Mouse (Mus musculus): ENCODE data around the gene Itih5. TPM values are rescaled to one million over a fixed set of nuclear protein-coding genes. Genes with fewer than 3 reads are reported as not detected.

Gene Itih5
- polyA plus RNA-seq, 1 experiment from 2014 or later, result 15.6 TPM

DNA sequence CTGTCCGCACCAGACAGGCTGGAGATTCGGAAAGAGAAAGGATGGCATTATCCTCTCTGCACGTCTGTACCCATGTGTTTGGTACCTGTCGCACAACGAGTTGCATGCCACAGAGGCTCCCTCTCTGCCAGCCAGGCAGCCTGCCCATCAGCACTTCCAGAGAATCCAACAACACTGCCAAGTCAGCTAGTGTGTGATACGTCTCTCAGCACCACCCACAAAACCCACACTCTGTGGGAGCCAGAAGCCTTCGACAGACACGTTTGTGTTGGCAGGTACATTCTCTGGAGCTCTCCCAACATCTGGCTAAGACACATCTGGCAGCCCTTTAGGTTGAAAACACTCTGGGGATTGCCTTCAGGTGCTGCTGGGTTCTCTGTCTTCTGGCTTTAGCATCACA is 6.2 kb upstream of the Itih5 start:
- H3K27ac ChIP-seq (ENCODE audit: low read length), result no peak overlapping the region
- H3K9ac ChIP-seq (replicated peaks; ENCODE audit: low read depth, low read length), result no peak overlapping the region
- H3K4me2 ChIP-seq (replicated peaks; ENCODE audit: low read depth, low read length), result no peak overlapping the region
- H3K27me3 ChIP-seq (ENCODE audit: control insufficient read depth, insufficient read depth, low read length), result no peaks in the 10 kb centered on the region
- H3K4me3 ChIP-seq (ENCODE audit: low read depth, low read length), result no peak overlapping the region
- no peaks in the 10 kb centered on the region for H3K9me3 ChIP-seq (ENCODE audit: control insufficient read depth, low read depth, low read length)
- 75% methylated on average over 8 of the region's 8 CpGs for WGBS
- H3K36me3 ChIP-seq (ENCODE audit: control insufficient read depth, insufficient read depth, low read length), result no peaks in the 10 kb centered on the region
- ATAC-seq (ENCODE audit: insufficient number of reproducible peaks, insufficient read depth, low FRiP score, low read depth), result no peak
- H3K4me1 ChIP-seq (ENCODE audit: control insufficient read depth, insufficient read depth, low read length), result no peaks in the 10 kb centered on the region

DNA sequence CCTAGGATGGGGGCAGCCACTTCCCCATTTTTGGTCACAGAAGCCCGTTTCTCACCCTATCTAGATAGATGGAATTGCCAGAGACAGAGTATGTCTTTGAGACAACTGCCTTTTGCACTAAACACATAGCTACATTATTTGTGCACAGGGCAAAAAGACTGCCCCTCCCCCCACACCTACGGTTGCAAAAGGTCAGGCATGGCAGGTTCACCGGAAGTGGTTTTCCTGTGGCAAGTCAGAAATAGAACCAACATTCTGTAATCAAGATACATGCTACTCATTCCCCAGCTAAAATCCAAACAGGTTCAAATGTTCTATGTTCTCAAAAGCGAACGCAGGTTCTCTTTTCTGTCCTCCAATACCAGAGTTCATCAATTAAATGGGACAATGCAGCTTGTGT is 781 bp upstream of the Itih5 start:
- no peak for ATAC-seq (ENCODE audit: insufficient number of reproducible peaks, insufficient read depth, low FRiP score, low read depth)
- WGBS, result 83% methylated on average over 5 of the region's 5 CpGs
- Histone ChIP-seq H3K9me3 (ENCODE audit: control insufficient read depth, low read depth, low read length) (no peaks in the 10 kb centered on the region), H3K36me3 (ENCODE audit: control insufficient read depth, insufficient read depth, low read length) (no peaks in the 10 kb centered on the region), H3K4me2 (replicated peaks; ENCODE audit: low read depth, low read length) (no peak overlapping the region), H3K27ac (ENCODE audit: low read length) (no peak overlapping the region), H3K27me3 (ENCODE audit: control insufficient read depth, insufficient read depth, low read length) (no peaks in the 10 kb centered on the region), H3K9ac (replicated peaks; ENCODE audit: low read depth, low read length) (no peak overlapping the region), H3K4me3 (ENCODE audit: low read depth, low read length) (no peak overlapping the region), H3K4me1 (ENCODE audit: control insufficient read depth, insufficient read depth, low read length) (peaks cover 4% of the 10 kb centered on the region; the same call in 1 of the 2 replicates)

DNA sequence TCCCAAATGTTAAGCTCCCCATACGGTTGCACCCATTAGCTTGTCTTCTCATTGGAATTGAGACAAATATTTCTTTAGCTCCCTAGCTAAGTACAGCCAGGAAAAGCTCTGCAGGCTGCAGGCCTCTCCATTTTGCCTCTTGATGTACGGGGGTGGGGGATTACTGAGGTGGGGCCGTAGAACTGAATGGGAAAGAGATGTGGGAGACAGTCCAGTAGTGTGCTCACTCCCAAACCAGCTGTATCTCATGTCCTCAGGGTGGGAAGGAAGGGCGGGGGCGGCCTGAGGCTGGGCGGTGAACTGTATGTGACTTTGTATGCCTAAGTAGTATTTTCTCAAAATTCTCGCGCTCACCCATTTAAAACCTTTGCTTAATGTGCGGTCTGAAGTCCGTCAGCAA is 3.8 kb downstream of the Itih5 start:
- WGBS, result 78% methylated on average over 10 of the region's 10 CpGs
- Histone ChIP-seq H3K4me1 (ENCODE audit: control insufficient read depth, insufficient read depth, low read length) (peaks cover 4% of the 10 kb centered on the region; the same call in 1 of the 2 replicates), H3K27me3 (ENCODE audit: control insufficient read depth, insufficient read depth, low read length) (no peaks in the 10 kb centered on the region), H3K4me2 (replicated peaks; ENCODE audit: low read depth, low read length) (no peak overlapping the region), H3K27ac (ENCODE audit: low read length) (no peak overlapping the region), H3K36me3 (ENCODE audit: control insufficient read depth, insufficient read depth, low read length) (no peaks in the 10 kb centered on the region), H3K4me3 (ENCODE audit: low read depth, low read length) (no peak overlapping the region), H3K9me3 (ENCODE audit: control insufficient read depth, low read depth, low read length) (no peaks in the 10 kb centered on the region), H3K9ac (replicated peaks; ENCODE audit: low read depth, low read length) (no peak overlapping the region)
- ATAC-seq (ENCODE audit: insufficient number of reproducible peaks, insufficient read depth, low FRiP score, low read depth), result no peak

DNA sequence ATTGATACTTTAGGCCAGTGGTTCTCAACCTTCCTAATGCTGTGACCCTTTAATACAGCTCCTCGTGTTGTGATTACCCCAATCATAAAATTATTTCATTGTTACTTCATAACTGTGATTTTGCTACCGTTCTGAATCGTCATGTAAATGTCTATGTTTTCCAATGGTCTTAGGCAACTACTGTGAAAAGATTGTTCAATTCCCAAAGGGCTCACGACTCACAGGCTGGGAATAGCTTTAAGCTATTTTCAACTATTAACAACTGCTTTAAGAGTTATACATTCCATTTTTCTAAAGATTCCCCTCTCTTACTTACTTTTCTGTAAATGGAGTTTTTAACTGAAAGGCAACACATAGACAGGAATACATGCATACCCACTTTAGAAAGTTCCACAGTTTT is 8.6 kb downstream of the Itih5 start:
- Histone ChIP-seq H3K4me1 (ENCODE audit: control insufficient read depth, insufficient read depth, low read length) (no peaks in the 10 kb centered on the region), H3K9ac (replicated peaks; ENCODE audit: low read depth, low read length) (no peak overlapping the region), H3K27me3 (ENCODE audit: control insufficient read depth, insufficient read depth, low read length) (no peaks in the 10 kb centered on the region), H3K9me3 (ENCODE audit: control insufficient read depth, low read depth, low read length) (no peaks in the 10 kb centered on the region), H3K4me2 (replicated peaks; ENCODE audit: low read depth, low read length) (no peak overlapping the region), H3K36me3 (ENCODE audit: control insufficient read depth, insufficient read depth, low read length) (no peaks in the 10 kb centered on the region), H3K27ac (ENCODE audit: low read length) (no peak overlapping the region), H3K4me3 (ENCODE audit: low read depth, low read length) (no peak overlapping the region)
- no peak for ATAC-seq (ENCODE audit: insufficient number of reproducible peaks, insufficient read depth, low FRiP score, low read depth)
- 86% methylated on average over 4 of the region's 4 CpGs for WGBS

DNA sequence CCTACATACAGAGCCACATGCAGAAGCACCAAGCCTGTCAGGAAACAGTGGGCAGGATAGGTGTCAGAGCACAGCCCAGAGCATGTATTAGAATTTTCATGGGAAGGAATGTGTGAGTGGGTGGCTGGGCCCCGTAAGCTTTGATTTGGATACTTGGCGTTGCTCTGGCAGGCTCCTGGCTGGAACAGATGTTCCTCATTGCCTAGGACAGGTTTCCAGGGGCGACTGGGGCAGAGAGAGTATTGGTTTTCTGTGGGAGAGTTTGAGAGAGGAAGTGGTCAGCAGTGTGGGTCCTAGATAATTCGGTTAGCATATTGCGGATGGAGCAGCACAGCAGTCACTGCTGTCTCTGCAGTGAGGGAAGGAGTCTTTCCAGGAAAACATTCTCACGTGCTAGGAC is 13.3 kb downstream of the Itih5 start:
- ATAC-seq (ENCODE audit: insufficient number of reproducible peaks, insufficient read depth, low FRiP score, low read depth), result no peak
- H3K9ac ChIP-seq (replicated peaks; ENCODE audit: low read depth, low read length), result no peak overlapping the region
- H3K36me3 ChIP-seq (ENCODE audit: control insufficient read depth, insufficient read depth, low read length), result no peaks in the 10 kb centered on the region
- WGBS, result 52% methylated on average over 6 of the region's 6 CpGs
- H3K4me3 ChIP-seq (ENCODE audit: low read depth, low read length), result no peak overlapping the region
- no peak overlapping the region for H3K27ac ChIP-seq (ENCODE audit: low read length)
- H3K9me3 ChIP-seq (ENCODE audit: control insufficient read depth, low read depth, low read length), result no peaks in the 10 kb centered on the region
- H3K27me3 ChIP-seq (ENCODE audit: control insufficient read depth, insufficient read depth, low read length), result no peaks in the 10 kb centered on the region
- no peak overlapping the region for H3K4me2 ChIP-seq (replicated peaks; ENCODE audit: low read depth, low read length)
- no peaks in the 10 kb centered on the region for H3K4me1 ChIP-seq (ENCODE audit: control insufficient read depth, insufficient read depth, low read length)

- Histone ChIP-seq H3K27ac (ENCODE audit: low read length) (no peak overlapping the region), H3K4me2 (replicated peaks; ENCODE audit: low read depth, low read length) (no peak overlapping the region)
- no peak for ATAC-seq (ENCODE audit: insufficient number of reproducible peaks, insufficient read depth, low FRiP score, low read depth)
These were observed 13.9 kb downstream of the Itih5 start for GRCm38 (mm10) chr2:10167283-10167682.

GRCm38 (mm10) chr2:10168016-10168415 is 14.6 kb downstream of the Itih5 start:
- 53% methylated on average over 8 of the region's 8 CpGs for WGBS
- H3K9ac ChIP-seq (replicated peaks; ENCODE audit: low read depth, low read length), result no peak overlapping the region

More at GRCm38 (mm10) chr2:10167283-10167682, 13.9 kb downstream of the Itih5 start:
- Histone ChIP-seq H3K36me3 (ENCODE audit: control insufficient read depth, insufficient read depth, low read length) (no peaks in the 10 kb centered on the region), H3K4me3 (ENCODE audit: low read depth, low read length) (no peak overlapping the region), H3K27me3 (ENCODE audit: control insufficient read depth, insufficient read depth, low read length) (no peaks in the 10 kb centered on the region), H3K9me3 (ENCODE audit: control insufficient read depth, low read depth, low read length) (no peaks in the 10 kb centered on the region), H3K9ac (replicated peaks; ENCODE audit: low read depth, low read length) (no peak overlapping the region), H3K4me1 (ENCODE audit: control insufficient read depth, insufficient read depth, low read length) (no peaks in the 10 kb centered on the region)
- WGBS, result 90% methylated on average over 11 of the region's 11 CpGs

GRCm38 (mm10) chr2:10169991-10170390 is 16.6 kb downstream of the Itih5 start:
- 89% methylated on average over 16 of the region's 16 CpGs for WGBS
- Histone ChIP-seq H3K9me3 (ENCODE audit: control insufficient read depth, low read depth, low read length) (no peaks in the 10 kb centered on the region), H3K4me2 (replicated peaks; ENCODE audit: low read depth, low read length) (no peak overlapping the region), H3K4me3 (ENCODE audit: low read depth, low read length) (no peak overlapping the region), H3K4me1 (ENCODE audit: control insufficient read depth, insufficient read depth, low read length) (no peaks in the 10 kb centered on the region), H3K27me3 (ENCODE audit: control insufficient read depth, insufficient read depth, low read length) (no peaks in the 10 kb centered on the region), H3K27ac (ENCODE audit: low read length) (no peak overlapping the region), H3K9ac (replicated peaks; ENCODE audit: low read depth, low read length) (no peak overlapping the region), H3K36me3 (ENCODE audit: control insufficient read depth, insufficient read depth, low read length) (no peaks in the 10 kb centered on the region)
- no peak for ATAC-seq (ENCODE audit: insufficient number of reproducible peaks, insufficient read depth, low FRiP score, low read depth)

More at GRCm38 (mm10) chr2:10168016-10168415, 14.6 kb downstream of the Itih5 start:
- Histone ChIP-seq H3K27me3 (ENCODE audit: control insufficient read depth, insufficient read depth, low read length) (no peaks in the 10 kb centered on the region), H3K27ac (ENCODE audit: low read length) (no peak overlapping the region), H3K9me3 (ENCODE audit: control insufficient read depth, low read depth, low read length) (no peaks in the 10 kb centered on the region), H3K4me1 (ENCODE audit: control insufficient read depth, insufficient read depth, low read length) (no peaks in the 10 kb centered on the region), H3K4me3 (ENCODE audit: low read depth, low read length) (no peak overlapping the region), H3K36me3 (ENCODE audit: control insufficient read depth, insufficient read depth, low read length) (no peaks in the 10 kb centered on the region), H3K4me2 (replicated peaks; ENCODE audit: low read depth, low read length) (no peak overlapping the region)
- ATAC-seq (ENCODE audit: insufficient number of reproducible peaks, insufficient read depth, low FRiP score, low read depth), result no peak

DNA sequence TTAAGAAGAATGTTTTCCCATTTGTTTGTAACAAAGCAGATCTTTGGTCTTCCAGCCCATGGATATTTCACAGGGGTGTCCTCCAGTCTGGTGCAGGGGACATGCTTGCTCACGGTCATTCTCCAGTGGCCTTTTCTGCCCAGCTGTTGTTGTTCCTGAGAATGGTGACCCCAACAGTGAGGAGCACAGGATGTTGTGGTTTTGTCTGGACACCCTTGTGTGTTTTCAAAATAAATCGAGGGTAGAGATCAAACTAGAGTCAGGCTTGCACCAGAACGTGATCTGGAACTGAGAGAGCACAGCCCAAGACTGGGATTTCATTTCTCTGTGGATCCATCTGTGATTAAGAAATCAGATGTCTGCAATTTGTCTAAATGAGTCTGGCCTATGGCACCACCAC is 40.2 kb downstream of the Itih5 start:
- ATAC-seq (ENCODE audit: insufficient number of reproducible peaks, insufficient read depth, low FRiP score, low read depth), result no peak
- Histone ChIP-seq H3K36me3 (ENCODE audit: control insufficient read depth, insufficient read depth, low read length) (no peaks in the 10 kb centered on the region), H3K4me3 (ENCODE audit: low read depth, low read length) (no peak overlapping the region), H3K4me1 (ENCODE audit: control insufficient read depth, insufficient read depth, low read length) (no peaks in the 10 kb centered on the region), H3K9ac (replicated peaks; ENCODE audit: low read depth, low read length) (no peak overlapping the region), H3K27me3 (ENCODE audit: control insufficient read depth, insufficient read depth, low read length) (no peaks in the 10 kb centered on the region), H3K4me2 (replicated peaks; ENCODE audit: low read depth, low read length) (no peak overlapping the region), H3K27ac (ENCODE audit: low read length) (no peak overlapping the region), H3K9me3 (ENCODE audit: control insufficient read depth, low read depth, low read length) (no peaks in the 10 kb centered on the region)
- 54% methylated on average over 3 of the region's 3 CpGs for WGBS

All from stomach, embryonic 14.5 days (tissue).